Mouse (Mus musculus) cerebellum, adult 2 months (tissue): ENCODE measurements around the gene Rph3a.

Source experiments
- CTCF ChIP-seq: fragments of 200-500 bp; IDR thresholded peaks from 2 replicates; pipeline ENCODE4 v1.5.1; 2011; ENCODE audit warnings: low read depth, mild to moderate bottlenecking, control low read depth, low read length, moderate library complexity, borderline replicate concordance; ENCODE audit not compliant: insufficient read depth
- POLR2A ChIP-seq: fragments of 200-500 bp; IDR thresholded peaks from 2 replicates; pipeline ENCODE4 v1.6.1; 2011; ENCODE audit warnings: low read length, control low read depth, borderline replicate concordance; ENCODE audit not compliant: insufficient read depth

DNA sequence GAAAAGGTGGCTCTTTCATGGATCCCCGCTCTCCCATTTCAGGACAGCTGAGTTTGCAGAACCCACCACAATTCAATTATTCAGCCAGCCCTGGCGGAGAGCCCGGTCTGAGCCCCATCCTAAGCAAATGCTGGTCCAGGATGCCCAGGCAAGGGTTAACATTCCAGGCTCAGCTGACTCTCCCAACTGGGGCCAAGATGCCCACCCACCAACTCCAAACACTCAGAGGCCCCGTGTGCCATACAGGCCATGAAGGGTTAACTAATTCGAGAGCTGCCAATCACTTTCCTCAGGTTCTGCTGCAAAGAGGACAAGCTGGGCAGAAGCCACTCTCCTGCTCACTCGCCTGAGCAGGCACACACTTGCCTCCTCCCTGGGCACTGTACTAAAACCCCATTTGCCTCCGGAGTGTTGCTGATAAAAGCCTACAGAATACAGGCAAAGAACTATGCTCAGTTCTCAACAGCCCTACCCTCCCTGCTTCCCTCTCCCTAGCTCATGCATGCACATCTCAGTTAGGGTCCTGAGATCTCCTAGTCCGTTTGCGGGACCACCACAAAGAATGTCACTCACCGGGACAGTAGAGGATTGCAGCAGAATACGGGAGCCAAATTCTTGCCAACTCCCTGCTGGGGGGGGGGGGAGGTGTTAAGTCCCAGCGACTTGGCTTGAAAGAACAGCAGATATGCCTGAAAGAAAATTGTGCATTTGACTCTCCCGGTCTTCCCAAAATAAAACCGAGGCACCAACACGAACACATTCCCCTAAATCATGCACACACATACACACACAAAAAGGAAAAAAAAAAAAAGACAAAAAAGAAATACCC lies 1.3 kb downstream of the Rph3a start:
- no peak for TF ChIP-seq CTCF
- TF ChIP-seq POLR2A, result peak; percentile 54; the same call in 1 of the 2 replicates
